Mouse (Mus musculus): ENCODE measurements at regions not wholly inside any gene's neighbourhood (a gene's known extent, or its start where the extent isn't known, plus 50 kb on each side); places are given as distances from the start of the nearest gene placed in this dataset.

- no peak for DNase-seq (ENCODE audit: low spot score in 2 of 2)
Observed at GRCm38 (mm10) chr8:89456517-89456916, 412.6 kb upstream of the Sall1 start.

DNA sequence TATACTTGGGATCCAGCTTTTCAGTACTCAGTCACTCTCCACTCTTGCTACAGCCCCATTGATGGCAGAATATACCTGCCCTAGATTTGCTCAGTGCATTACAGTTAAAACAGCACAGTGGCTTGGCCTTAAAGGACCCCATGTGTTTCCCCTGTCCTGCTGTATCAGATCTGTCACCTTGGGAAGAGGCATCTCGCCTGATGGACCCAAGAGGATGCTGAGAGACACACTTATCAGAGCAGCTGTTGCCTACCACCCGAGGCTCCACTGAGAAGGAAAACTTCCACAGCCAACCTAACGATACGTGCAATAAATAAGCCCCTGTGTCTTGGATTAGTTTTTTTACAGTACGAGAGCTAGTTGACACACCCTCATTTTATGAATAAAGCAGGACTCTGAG, 411.8 kb upstream of the Sall1 start:
- no peak for DNase-seq (ENCODE audit: low spot score in 2 of 2)

DNA sequence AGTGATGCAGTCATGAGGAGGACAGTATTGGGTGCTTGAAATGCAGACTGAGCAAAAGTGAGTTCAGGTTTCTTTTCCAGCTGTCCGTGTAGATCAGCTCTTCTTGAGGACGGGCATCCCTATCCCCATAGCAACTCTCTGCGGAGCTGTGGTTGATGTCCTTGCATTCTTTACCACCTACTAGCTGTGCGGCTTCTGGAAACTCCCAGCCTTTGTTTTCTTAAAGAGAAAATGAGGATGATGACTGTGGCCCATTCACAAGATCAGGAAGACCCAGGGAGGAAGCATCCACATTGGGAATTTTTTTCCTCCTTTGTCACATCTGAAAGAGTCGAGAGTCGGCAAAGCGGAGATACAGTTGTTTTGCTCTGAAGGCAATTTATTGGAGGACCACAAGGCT, 410.2 kb upstream of the Sall1 start:
- DNase-seq (ENCODE audit: low spot score in 2 of 2), result no peak

DNA sequence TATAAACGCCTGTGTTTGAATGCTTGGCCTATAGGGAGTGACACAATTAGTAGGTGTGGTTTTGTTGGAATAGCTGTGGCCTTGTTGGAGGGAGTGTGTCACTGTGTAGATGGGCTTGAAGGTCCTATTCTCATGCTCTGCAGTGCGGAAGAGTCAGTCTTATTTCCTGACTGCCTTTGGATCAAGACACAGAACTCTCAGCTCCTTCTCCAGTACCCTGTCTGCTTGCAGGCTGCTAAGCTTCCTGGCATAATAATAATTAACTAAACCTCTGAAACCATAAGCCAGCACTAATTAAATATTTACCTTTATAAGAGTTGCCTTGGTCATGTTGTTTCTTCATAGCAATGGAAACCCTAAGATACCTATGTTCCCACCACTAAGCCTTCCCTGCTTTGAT, 409.8 kb upstream of the Sall1 start:
- no peak for DNase-seq (ENCODE audit: low spot score in 2 of 2)

DNA sequence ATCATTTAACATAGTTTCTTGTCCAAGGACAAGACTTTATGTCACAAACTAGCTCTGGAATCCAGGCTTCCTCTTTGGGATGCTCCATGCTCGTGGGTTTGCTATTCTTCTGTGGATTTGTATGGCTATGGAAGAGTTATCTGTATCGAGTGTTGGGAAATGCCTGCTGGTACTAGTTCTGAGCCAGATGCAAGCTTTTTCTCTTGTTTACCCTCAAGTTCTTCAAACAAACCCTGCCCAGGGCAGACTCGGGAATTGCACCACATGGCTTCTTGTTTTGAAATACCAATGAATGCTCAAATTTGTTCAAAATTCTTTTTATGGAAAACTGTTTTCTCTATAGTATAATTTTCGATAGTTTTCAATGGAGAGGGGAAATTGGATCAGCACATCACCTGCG, 400.5 kb upstream of the Sall1 start:
- DNase-seq (ENCODE audit: low spot score in 2 of 2), result no peak

DNA sequence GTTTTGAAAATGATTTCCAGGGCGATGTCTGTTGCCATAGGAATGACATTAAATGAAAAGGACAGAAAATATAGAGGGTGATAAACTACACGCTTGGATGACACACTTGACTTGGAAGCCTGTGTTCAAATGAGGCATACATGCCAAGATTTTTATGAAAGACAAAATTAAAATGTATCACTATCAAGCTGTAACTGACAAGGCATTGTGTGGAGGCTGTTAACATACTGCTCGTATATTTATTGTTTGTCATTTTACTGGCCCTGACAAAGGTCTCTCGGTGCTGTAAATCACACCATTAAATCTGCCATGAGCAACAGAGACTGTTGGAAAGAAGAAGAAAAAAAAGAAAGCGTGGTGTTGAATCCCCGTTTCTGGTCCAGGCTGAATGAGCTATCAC, 395.3 kb upstream of the Sall1 start:
- DNase-seq (ENCODE audit: low spot score in 2 of 2), result no peak

- DNase-seq (ENCODE audit: low spot score in 2 of 2), result no peak
Observed at GRCm38 (mm10) chr8:89426969-89427368, 383.0 kb upstream of the Sall1 start.

DNA sequence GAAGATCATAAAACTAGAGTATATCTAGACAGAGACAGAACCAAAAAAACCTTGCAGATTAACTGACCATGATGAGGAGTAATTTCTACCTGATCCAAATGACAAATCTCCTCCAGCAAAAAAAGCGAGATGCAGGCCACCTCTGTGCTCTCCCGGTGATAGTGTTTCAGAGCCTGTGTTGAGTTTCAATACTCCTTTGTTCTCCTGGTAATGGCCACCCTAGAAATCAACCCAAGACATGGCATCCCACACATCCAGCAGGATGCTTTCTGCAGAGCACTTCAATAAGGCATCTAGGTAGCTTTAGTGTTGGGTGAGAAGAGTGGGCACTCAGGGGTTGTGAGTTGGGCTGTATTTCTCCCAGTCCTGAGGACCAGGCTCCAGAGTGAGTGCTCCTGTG, 371.3 kb upstream of the Sall1 start:
- no peak for DNase-seq (ENCODE audit: low spot score in 2 of 2)

DNA sequence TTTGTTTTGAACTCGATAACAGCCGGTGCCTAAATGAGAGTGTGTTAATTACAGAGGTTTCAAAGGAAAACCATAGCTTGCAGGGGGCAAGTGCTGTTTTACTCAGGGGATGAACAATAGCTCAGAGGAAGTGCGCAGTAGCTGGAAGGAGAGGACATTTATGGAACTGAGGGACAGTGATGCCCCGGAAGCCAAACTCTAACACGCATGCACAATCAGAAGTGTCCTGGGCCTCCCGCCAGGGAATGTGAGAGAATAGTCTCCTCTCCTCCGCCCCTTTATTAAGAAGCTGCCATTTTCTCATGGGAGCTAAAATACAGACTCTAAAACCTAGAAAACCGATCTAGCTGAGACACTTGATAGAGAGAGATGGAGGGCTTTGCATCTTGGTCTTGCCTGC, 368.5 kb upstream of the Sall1 start:
- no peak for DNase-seq (ENCODE audit: low spot score in 2 of 2)

GRCm38 (mm10) chr8:89412046-89412445, 368.1 kb upstream of the Sall1 start:
- DNase-seq (ENCODE audit: low spot score in 2 of 2), result no peak

- DNase-seq (ENCODE audit: low spot score in 2 of 2), result no peak
Observed at GRCm38 (mm10) chr8:89406688-89407087, 362.7 kb upstream of the Sall1 start.

DNA sequence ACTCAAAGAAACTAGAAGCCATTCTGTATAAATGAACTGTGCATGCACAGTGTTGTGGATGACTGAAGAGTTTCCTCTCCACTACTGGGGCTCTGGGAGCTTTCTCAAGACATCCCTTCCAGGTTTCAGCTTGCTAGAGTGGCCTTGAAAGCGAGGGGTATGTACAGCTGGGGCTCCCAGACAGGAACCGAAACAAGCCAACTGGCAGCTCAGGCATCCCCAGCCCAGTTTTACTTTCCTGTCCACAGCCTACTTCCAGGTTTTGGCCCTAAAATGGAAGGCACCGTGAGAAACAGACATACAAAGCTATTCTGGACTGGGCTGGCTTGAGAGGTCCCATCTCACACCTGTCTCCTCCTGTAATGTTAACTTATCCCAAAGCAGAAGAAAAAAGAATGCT, 360.3 kb upstream of the Sall1 start:
- DNase-seq (ENCODE audit: low spot score in 2 of 2), result no peak

DNA sequence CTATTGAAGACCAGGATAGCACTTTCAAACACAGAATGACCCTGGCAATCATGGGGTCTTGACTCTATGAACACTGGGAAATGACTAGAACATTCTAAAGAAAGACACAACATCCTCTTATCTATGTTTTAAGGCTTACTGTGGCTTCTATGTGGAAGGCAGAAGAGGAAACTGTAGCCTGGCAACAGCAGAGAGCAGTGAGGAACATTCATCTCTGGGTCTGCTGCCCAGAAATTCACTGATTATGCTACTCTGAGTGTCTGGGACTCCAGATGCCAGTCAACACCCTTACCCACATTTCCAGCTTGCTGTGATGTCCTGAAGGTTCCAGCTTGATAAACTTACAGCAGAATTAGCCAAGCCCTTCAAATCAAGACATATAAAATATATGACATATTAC, 352.7 kb upstream of the Sall1 start:
- no peak for DNase-seq (ENCODE audit: low spot score in 2 of 2)

- no peak for DNase-seq (ENCODE audit: low spot score in 2 of 2)
Observed at GRCm38 (mm10) chr8:89392749-89393148, 348.8 kb upstream of the Sall1 start.

GRCm38 (mm10) chr8:89388761-89389160, 344.8 kb upstream of the Sall1 start:
- DNase-seq (ENCODE audit: low spot score in 2 of 2), result no peak

GRCm38 (mm10) chr8:89387295-89387694, 343.3 kb upstream of the Sall1 start:
- no peak for DNase-seq (ENCODE audit: low spot score in 2 of 2)

- DNase-seq (ENCODE audit: low spot score in 2 of 2), result no peak
Observed at GRCm38 (mm10) chr8:89385028-89385427, 341.1 kb upstream of the Sall1 start.

- DNase-seq (ENCODE audit: low spot score in 2 of 2), result no peak
Observed at GRCm38 (mm10) chr8:89383781-89384180, 339.8 kb upstream of the Sall1 start.

- DNase-seq (ENCODE audit: low spot score in 2 of 2), result no peak
Observed at GRCm38 (mm10) chr8:89382538-89383380, 338.8 kb upstream of the Sall1 start.

DNA sequence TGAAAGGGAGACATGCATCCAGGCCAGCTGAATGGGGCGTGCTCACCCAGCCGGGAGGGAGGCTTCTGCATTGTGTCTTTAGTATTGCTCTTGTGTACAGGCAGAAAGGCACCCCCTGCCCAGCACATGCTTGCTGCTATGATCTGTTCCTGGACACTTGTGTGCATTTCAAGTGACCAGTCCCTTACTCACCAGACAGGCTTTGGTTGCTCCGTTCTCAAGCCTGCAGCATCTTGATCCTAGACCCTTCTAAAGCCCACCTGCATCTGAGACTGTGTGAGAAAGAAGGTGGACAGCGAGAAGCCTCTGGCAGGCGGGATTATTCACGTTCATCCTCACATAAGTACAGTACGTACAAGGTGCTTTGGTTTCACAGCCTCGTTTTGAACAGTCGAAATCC, 336.5 kb upstream of the Sall1 start:
- DNase-seq (ENCODE audit: low spot score in 2 of 2), result no peak

GRCm38 (mm10) chr8:89372761-89373160, 328.8 kb upstream of the Sall1 start:
- no peak for DNase-seq (ENCODE audit: low spot score in 2 of 2)

GRCm38 (mm10) chr8:89371773-89372132, 327.8 kb upstream of the Sall1 start:
- DNase-seq (ENCODE audit: low spot score in 2 of 2), result no peak
